ENCODE assay signal across 12 mouse cellular contexts in genomic region chr12:76434111-76434510, GRCm38 (mm10). TPM values are rescaled to one million over a fixed set of nuclear protein-coding genes. Genes with fewer than 3 reads are reported as not detected.
"Had no signal": no experiment of that assay in that cellular context is flagged by ENCODE, and none has a peak within 500 bp of the region (broad histone marks: within the 10 kb centered on the region; RNA-seq: fewer than 3 reads in every experiment).

No protein-coding gene starts in this region.

- H3K27ac ChIP-seq: left cerebral cortex, adult 2 months; liver, embryonic 14.5 days; midbrain, embryonic 13.5 days; stomach, embryonic 15.5 days had no signal

- H3K4me3 ChIP-seq: left cerebral cortex, adult 2 months had no signal

- H3K27me3 ChIP-seq: stomach, embryonic 15.5 days had no signal

- H3K36me3 ChIP-seq: midbrain, embryonic 13.5 days; stomach, embryonic 15.5 days had no signal

- ATAC-seq: midbrain, embryonic 13.5 days had no signal

- H3K9me3 ChIP-seq: midbrain, embryonic 13.5 days; stomach, embryonic 15.5 days had no signal

- H3K9ac ChIP-seq: liver, embryonic 14.5 days; midbrain, embryonic 13.5 days; stomach, embryonic 15.5 days had no signal

- DNase-seq: kidney, adult 8-10 months; kidney, postnatal 25 days; liver; lung, postnatal 36 days; right cerebral cortex, postnatal 14 days; thymus, adult 2 months; thymus, postnatal 25 days had no signal

RNA-seq across cellular contexts. Expression of gene Ppp1r36, which starts 16.8 kb away (rescaled TPM):
- polyA plus RNA-seq: spleen, adult 2 months; thymus, adult 2 months had no signal
